Mouse (Mus musculus) CH12.LX (cell line): Measurements from ENCODE around the gene Cobll1.

Experiments
- CHD2 ChIP-seq: IDR thresholded peaks from 2 replicates; pipeline ENCODE4 v1.6.1; 2011; ENCODE audit warnings: low read length, improper control_type of control experiment
- CTCF ChIP-seq, 2 experiments: IDR thresholded peaks in 1 of 2; conservative IDR thresholded peaks in 1 of 2; 2 replicates each; pipeline ENCODE4 v1.5.1; 2011 to 2012; ENCODE audit warnings: low read depth in 2 of 2, low read length in 2 of 2, improper control_type of control experiment in 1 of 2, inconsistent platforms in 1 of 2, mild to moderate bottlenecking in 1 of 2, moderate library complexity in 1 of 2
- E2F4 ChIP-seq: IDR thresholded peaks from 2 replicates; pipeline ENCODE4 v1.6.1; 2011; ENCODE audit warnings: low read depth, low read length, improper control_type of control experiment; ENCODE audit not compliant: insufficient replicate concordance
- EP300 ChIP-seq: IDR thresholded peaks from 2 replicates; pipeline ENCODE4 v1.6.1; 2011; ENCODE audit warnings: low read length, improper control_type of control experiment
- IRF4 ChIP-seq: IDR thresholded peaks from 2 replicates; pipeline ENCODE4 v1.6.1; 2014; ENCODE audit warnings: low read depth, mild to moderate bottlenecking, inconsistent platforms, low read length, improper control_type of control experiment
- MAFK ChIP-seq: IDR thresholded peaks from 2 replicates; pipeline ENCODE4 v1.6.1; 2011; ENCODE audit warnings: low read length, improper control_type of control experiment; ENCODE audit not compliant: insufficient replicate concordance
- MEF2A ChIP-seq: IDR thresholded peaks from 2 replicates; pipeline ENCODE4 v1.6.1; 2014; ENCODE audit warnings: low read depth, mild to moderate bottlenecking, inconsistent platforms, low read length, improper control_type of control experiment, borderline replicate concordance
- MYC ChIP-seq: IDR thresholded peaks from 2 replicates; pipeline ENCODE4 v1.6.1; 2011; ENCODE audit warnings: low read depth, mild to moderate bottlenecking, improper control_type of control experiment, low read length
- NELFE ChIP-seq: IDR thresholded peaks from 2 replicates; pipeline ENCODE4 v1.6.1; 2011; ENCODE audit warnings: low read depth, low read length, improper control_type of control experiment
- NRF1 ChIP-seq: IDR thresholded peaks from 2 replicates; pipeline ENCODE4 v1.6.1; 2014; ENCODE audit warnings: low read depth, mild to moderate bottlenecking, inconsistent platforms, low read length, improper control_type of control experiment, moderate library complexity
- POLR2A ChIP-seq: IDR thresholded peaks from 2 replicates; pipeline ENCODE4 v1.6.1; 2011; ENCODE audit warnings: low read depth, mild to moderate bottlenecking, improper control_type of control experiment, low read length
- SIN3A ChIP-seq: IDR thresholded peaks from 2 replicates; pipeline ENCODE4 v1.6.1; 2012; ENCODE audit warnings: low read length, improper control_type of control experiment, inconsistent platforms
- USF1 ChIP-seq: IDR thresholded peaks from 2 replicates; pipeline ENCODE4 v1.6.1; 2014; ENCODE audit warnings: low read depth, mild to moderate bottlenecking, inconsistent platforms, low read length, improper control_type of control experiment
- ZC3H11A ChIP-seq: IDR thresholded peaks from 2 replicates; pipeline ENCODE4 v1.6.1; 2012; ENCODE audit warnings: low read depth, mild to moderate bottlenecking, inconsistent platforms, low read length, improper control_type of control experiment

DNA sequence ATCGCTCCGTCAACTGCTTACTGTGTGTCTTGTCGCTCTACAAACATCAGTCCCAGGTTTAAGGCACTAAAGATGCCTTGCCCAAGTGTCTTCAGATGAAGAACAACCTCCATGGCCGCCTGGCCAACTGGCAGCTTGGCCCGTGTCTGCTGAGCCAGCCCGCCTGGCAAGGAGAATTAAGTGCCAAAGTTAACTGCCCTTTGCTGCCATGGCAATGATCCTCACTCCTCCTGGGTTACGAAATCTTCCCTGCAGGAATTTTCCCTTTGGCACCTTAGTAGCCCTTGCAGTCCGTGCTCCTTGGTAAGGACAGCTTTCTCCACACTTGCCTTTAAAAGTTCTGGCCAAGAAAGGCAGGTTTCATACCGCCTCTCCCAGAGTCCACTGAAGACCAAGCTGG, 20.9 kb downstream of the Cobll1 start:
- TF ChIP-seq ZC3H11A (no peak), USF1 (no peak), E2F4 (no peak), EP300 (no peak), SIN3A (no peak), POLR2A (no peak), IRF4 (no peak), MAFK (no peak), NRF1 (no peak), CTCF (conservative IDR thresholded peaks at IDR 0.05 in 1 of 2, IDR thresholded peaks at IDR 0.05 in 1 of 2; ENCODE audit: low read depth in 2 of 2, low read length in 2 of 2) (no peak), NELFE (no peak), MEF2A (no peak), MYC (no peak), CHD2 (no peak)
